Mouse (Mus musculus) heart, embryonic 15.5 days (tissue): ENCODE data around the gene Btbd19. TPM values are rescaled to one million over a fixed set of nuclear protein-coding genes. Genes with fewer than 3 reads are reported as not detected.

ENCODE experiments used
- ATAC-seq: fragments of 200-750 bp; cut with Nextera tagmentation; replicated peaks from 2 replicates; pipeline ENCODE4 v1.8.0; 2017; ENCODE audit warnings: low read depth, moderate TSS enrichment; ENCODE audit not compliant: insufficient number of reproducible peaks, insufficient read depth, low FRiP score
- H3K27ac ChIP-seq: fragments of 300-500 bp; sonication (generic); 2 replicates; pipeline ENCODE4 v1.5.1; 2015; ENCODE audit warnings: mild to moderate bottlenecking, inconsistent platforms
- H3K27me3 ChIP-seq: fragments of 300-500 bp; sonication (generic); 2 replicates; pipeline ENCODE4 v1.6.1; 2015; ENCODE audit warnings: inconsistent platforms
- H3K36me3 ChIP-seq: fragments of 300-500 bp; sonication (generic); 2 replicates; pipeline ENCODE4 v1.6.1; 2015; ENCODE audit warnings: mild to moderate bottlenecking, inconsistent platforms
- H3K4me1 ChIP-seq: fragments of 300-500 bp; sonication (generic); replicated peaks from 2 replicates; pipeline ENCODE4 v1.6.1; 2015; ENCODE audit warnings: inconsistent platforms
- H3K4me2 ChIP-seq: fragments of 300-500 bp; sonication (generic); 2 replicates; pipeline ENCODE4 v1.6.1; 2015; ENCODE audit warnings: inconsistent platforms, mild to moderate bottlenecking, moderate library complexity
- H3K4me3 ChIP-seq: fragments of 300-500 bp; sonication (generic); 2 replicates; pipeline ENCODE4 v1.5.1; 2015; ENCODE audit warnings: mild to moderate bottlenecking, inconsistent platforms
- H3K9ac ChIP-seq: fragments of 300-500 bp; sonication (generic); 2 replicates; pipeline ENCODE4 v1.6.1; 2015; ENCODE audit warnings: mild to moderate bottlenecking, inconsistent platforms
- H3K9me3 ChIP-seq: fragments of 300-500 bp; sonication (generic); replicated peaks from 2 replicates; pipeline ENCODE4 v1.6.1; 2016; ENCODE audit warnings: inconsistent platforms
- WGBS: fragments of 180-500 bp; shearing (Covaris S2); methylation state at CpG from one replicate; pipeline ENCODE4 v1.1.7; 2015; ENCODE audit warnings: mixed read lengths; 5-methylcytosine and 5-hydroxymethylcytosine counted together
- polyA plus RNA-seq: library from polyadenylated mRNA; unstranded; fragments of >200 nt; fragmentation: Nextera tagmentation; extraction: Ambion mirVana; gene quantifications from 2 replicates; pipeline ENCODE4 v1.2.1, GENCODE M21; 2015

Btbd19 gene
- polyA plus RNA-seq, 1 experiment from 2014 or later = 2.3 TPM

DNA sequence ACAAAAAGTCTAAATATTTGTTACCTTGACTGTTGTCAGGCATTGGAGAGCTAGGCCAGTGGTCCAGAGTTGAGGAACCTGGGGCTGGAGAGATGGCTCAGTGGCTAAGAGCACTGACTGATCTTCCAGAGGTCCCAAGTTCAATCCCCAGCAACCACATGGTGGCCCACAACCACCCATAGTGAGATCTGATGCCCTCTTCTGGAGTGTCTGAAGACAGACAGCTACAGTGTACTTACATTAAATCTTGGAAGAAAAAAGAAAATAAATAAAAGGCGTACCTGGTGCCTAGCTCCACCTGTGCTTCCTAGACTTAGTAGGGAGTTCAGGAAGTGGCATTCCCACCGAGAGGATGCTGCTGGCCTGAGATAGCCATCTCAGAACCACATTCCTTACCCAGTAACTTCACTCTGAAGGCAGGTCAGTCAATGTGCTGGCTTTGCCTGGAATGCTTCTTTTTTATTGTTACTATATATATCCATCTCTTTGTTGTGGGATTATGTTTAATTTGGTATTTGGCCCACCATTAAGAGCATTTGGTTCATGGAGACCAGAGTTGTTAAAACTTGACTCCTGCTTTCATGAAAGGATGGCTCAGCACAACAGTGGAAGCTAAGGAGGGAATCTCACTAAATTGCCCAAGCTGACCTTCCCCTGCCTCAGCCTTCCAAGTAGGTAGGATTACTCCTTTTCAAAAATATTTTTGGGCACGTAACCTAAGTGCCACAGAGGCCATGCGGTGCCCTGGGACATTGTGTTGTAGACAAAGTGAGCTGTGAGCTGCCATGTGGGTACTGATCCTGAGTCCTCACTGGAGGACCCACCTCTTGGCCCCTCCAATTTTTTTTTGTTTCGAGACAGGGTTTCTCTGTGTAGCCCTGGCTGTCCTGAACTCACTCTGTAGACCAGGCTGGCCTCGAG lies 24.0 kb upstream of the Btbd19 start:
- peaks cover 24% of the 10 kb centered on the region for H3K4me1 ChIP-seq
- H3K9ac ChIP-seq = no peak overlapping the region
- no peak for ATAC-seq
- no peak overlapping the region for H3K4me3 ChIP-seq
- H3K27ac ChIP-seq = no peak overlapping the region
- H3K9me3 ChIP-seq = no peaks in the 10 kb centered on the region
- no peak overlapping the region for H3K4me2 ChIP-seq
- H3K36me3 ChIP-seq = peaks cover 53% of the 10 kb centered on the region
- no peaks in the 10 kb centered on the region for H3K27me3 ChIP-seq
- 67% methylated on average over 6 of the region's 6 CpGs for WGBS

DNA sequence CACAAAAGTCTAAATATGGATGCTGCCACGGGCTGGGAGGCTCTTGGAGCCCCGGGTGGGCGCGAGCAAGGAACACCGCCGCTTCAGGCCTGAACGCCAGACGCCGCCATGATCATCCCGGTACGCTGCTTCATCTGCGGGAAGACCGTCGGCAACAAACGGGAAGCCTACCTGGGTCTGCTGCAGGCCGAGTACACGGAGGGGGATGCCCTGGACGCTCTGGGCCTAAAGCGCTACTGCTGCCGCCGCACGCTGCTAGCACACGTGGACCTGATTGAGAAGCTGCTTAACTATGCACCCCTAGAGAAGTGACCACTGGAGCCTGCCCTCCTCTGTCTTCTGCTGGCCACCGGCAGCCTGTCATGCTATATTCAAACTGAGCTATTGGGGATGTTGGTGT lies 23.3 kb upstream of the Btbd19 start:
- no peak overlapping the region for H3K4me3 ChIP-seq
- no peaks in the 10 kb centered on the region for H3K9me3 ChIP-seq
- no peaks in the 10 kb centered on the region for H3K27me3 ChIP-seq
- 66% methylated on average over 24 of the region's 24 CpGs for WGBS
- peaks cover 17% of the 10 kb centered on the region for H3K4me1 ChIP-seq
- no peak for ATAC-seq
- H3K36me3 ChIP-seq = peaks cover 45% of the 10 kb centered on the region
- no peak overlapping the region for H3K4me2 ChIP-seq
- no peak overlapping the region for H3K27ac ChIP-seq
- no peak overlapping the region for H3K9ac ChIP-seq

DNA sequence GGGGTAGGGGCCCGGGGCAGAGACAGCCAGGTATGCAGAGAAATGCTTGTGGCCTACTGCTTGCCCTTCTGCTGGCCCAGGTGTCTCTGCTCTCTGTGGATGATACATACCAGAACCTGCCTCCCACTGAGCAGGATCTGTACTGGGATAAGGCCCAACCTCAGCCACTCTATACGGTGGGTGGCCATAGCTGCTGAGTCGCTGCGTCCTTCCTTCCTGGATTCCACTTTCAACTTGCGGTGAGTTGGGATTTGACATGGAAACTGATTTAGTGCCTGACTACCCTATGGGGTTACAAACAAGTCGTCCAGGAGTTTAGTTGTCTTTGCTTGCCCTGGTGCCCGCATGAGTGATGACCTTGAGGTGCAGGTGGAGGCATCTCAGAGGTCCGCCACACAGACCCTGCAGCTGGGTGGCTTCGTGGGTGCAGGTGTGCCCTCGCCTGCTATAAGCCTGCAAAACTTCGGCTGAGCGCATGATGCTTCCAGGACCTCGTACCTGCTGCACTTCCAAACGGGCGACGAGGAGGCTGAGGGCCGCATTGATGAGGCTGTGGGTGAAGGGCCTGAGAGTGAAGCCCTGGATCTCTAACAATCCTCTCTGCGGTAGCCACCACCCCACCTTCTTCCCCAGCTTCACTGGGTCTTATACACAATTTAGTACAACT lies 22.7 kb upstream of the Btbd19 start:
- 76% methylated on average over 18 of the region's 18 CpGs for WGBS

DNA sequence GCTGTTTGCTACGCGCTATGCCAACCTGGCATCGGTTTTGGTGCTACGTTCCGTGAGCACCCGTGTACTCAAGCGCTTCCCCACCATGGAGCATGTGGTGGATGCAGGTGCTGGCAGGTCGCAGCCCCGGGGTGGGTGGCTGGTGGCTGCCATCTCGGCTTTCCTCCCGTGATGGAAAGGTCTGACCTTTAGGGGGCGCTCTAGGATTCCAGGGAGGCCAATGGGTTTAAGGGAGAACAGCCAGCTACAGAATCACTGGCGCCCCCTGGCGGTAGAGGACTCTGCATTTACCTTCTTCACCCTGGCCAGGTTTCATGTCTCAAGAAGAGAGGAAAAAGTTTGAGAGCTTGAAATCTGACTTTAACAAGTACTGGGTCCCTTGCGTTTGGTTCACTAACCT lies 20.7 kb upstream of the Btbd19 start:
- H3K4me2 ChIP-seq = no peak overlapping the region
- H3K27ac ChIP-seq = no peak overlapping the region
- peaks cover 21% of the 10 kb centered on the region for H3K36me3 ChIP-seq
- no peaks in the 10 kb centered on the region for H3K27me3 ChIP-seq
- no peak overlapping the region for H3K4me3 ChIP-seq
- H3K4me1 ChIP-seq = no peaks in the 10 kb centered on the region
- 33% methylated on average over 15 of the region's 15 CpGs for WGBS
- no peak for ATAC-seq
- H3K9me3 ChIP-seq = no peaks in the 10 kb centered on the region
- no peak overlapping the region for H3K9ac ChIP-seq

More for the DNA sequence above, 22.7 kb upstream of the Btbd19 start:
- Histone ChIP-seq H3K36me3 (peaks cover 39% of the 10 kb centered on the region), H3K4me2 (no peak overlapping the region), H3K9me3 (no peaks in the 10 kb centered on the region), H3K4me3 (no peak overlapping the region), H3K4me1 (peaks cover 10% of the 10 kb centered on the region), H3K27me3 (no peaks in the 10 kb centered on the region), H3K9ac (no peak overlapping the region), H3K27ac (no peak overlapping the region)
- no peak for ATAC-seq

DNA sequence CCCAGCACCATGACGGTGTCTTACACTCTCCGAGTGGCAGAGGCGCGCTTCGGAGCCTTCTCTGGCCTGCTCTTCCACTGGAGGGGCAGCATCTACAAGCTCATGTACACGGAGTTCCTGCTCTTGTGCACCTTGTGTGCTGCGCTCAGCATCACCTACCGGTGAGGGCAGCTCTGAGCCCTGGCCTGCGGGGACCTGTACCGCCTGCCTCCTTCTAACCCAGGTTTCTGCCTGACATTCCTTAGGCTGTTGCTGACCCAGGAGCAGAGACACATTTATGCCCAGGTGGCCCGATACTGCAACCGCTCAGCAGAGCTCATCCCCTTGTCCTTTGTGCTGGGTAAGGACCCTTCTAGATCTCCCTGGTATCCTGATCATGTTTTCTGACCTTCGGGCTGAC lies 19.7 kb upstream of the Btbd19 start:
- 90% methylated on average over 13 of the region's 13 CpGs for WGBS
- Histone ChIP-seq H3K4me2 (no peak overlapping the region), H3K27me3 (no peaks in the 10 kb centered on the region; the same call in 1 of the 2 replicates), H3K4me1 (no peaks in the 10 kb centered on the region), H3K27ac (no peak overlapping the region), H3K9ac (no peak overlapping the region), H3K9me3 (no peaks in the 10 kb centered on the region), H3K4me3 (no peak overlapping the region), H3K36me3 (peaks cover 12% of the 10 kb centered on the region)
- ATAC-seq = no peak

DNA sequence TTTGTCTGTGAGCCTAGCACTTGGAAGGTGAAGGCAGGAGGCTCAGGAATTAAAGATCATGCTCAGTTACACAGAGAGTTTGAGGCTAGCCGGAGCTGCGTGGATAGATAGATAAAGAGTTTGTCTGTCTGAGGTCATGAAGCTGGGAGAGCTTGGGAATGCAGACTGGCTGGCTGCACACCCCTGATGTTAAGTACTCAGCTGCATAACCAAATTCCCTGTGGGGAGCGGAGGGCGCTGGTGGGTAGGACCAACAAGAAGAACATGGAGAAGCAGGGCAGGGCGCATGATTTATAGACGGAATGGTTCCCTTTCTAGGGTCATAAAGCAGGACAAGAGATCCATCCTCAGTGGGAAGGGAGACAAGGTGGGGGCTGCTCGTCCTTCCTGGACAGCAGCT lies 17.5 kb upstream of the Btbd19 start:
- Histone ChIP-seq H3K4me3 (no peak overlapping the region), H3K9ac (no peak overlapping the region), H3K9me3 (no peaks in the 10 kb centered on the region), H3K27me3 (no peaks in the 10 kb centered on the region; the same call in 1 of the 2 replicates), H3K27ac (no peak overlapping the region), H3K36me3 (no peaks in the 10 kb centered on the region), H3K4me2 (no peak overlapping the region), H3K4me1 (no peaks in the 10 kb centered on the region)
- no peak for ATAC-seq
- 44% methylated on average over 7 of the region's 7 CpGs for WGBS

DNA sequence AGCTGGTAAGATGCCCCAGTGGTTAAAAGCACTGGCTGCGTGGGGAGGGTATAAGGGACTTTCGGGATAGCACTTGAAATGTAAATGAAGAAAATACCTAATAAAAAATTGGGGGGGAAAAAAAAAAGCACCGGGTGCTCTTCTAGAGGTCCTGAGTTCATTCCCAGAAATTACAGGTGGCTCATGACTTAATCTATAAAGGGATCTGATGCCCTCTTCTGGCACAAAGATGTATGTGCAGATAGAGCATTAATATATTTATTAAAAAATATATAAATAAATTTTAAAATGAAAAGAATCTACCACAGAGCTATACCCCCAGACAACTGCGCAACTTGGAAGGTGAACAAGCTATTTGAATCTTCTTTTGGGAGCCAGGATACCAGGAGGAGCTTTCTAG lies 15.1 kb upstream of the Btbd19 start:
- no peaks in the 10 kb centered on the region; the same call in 1 of the 2 replicates for H3K27me3 ChIP-seq
- no peaks in the 10 kb centered on the region for H3K9me3 ChIP-seq
- no peaks in the 10 kb centered on the region for H3K36me3 ChIP-seq
- no peak overlapping the region for H3K27ac ChIP-seq
- no peak overlapping the region for H3K4me2 ChIP-seq
- 38% methylated on average over 4 of the region's 4 CpGs for WGBS
- H3K9ac ChIP-seq = no peak overlapping the region
- no peak overlapping the region for H3K4me3 ChIP-seq
- H3K4me1 ChIP-seq = no peaks in the 10 kb centered on the region
- no peak for ATAC-seq

DNA sequence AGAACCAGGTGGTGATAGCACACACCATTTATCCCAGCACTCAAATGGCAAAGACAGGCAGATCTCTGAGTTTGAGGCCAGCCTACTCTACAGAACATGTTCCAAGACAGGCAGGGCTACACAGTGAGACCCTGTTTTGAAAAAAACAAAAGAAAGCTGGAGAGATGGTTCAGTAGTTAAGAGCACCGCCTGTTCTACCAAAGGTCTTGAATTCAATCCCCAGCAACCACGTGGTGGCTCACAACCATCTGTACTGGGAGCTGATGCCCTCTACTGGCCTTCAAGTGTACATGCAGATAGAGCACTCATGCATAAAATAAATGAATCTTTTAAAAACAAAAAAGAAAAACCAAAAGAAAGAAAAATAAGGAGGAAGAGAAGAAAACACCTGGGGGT lies 13.7 kb upstream of the Btbd19 start:
- ATAC-seq = no peak
- 11% methylated on average over 2 of the region's 2 CpGs for WGBS
- Histone ChIP-seq H3K9ac (no peak overlapping the region), H3K27ac (no peak overlapping the region), H3K9me3 (no peaks in the 10 kb centered on the region), H3K4me3 (no peak overlapping the region), H3K4me2 (no peak overlapping the region), H3K27me3 (no peaks in the 10 kb centered on the region; the same call in 1 of the 2 replicates), H3K4me1 (peaks cover 2% of the 10 kb centered on the region; the same call in 1 of the 2 replicates), H3K36me3 (no peaks in the 10 kb centered on the region)

DNA sequence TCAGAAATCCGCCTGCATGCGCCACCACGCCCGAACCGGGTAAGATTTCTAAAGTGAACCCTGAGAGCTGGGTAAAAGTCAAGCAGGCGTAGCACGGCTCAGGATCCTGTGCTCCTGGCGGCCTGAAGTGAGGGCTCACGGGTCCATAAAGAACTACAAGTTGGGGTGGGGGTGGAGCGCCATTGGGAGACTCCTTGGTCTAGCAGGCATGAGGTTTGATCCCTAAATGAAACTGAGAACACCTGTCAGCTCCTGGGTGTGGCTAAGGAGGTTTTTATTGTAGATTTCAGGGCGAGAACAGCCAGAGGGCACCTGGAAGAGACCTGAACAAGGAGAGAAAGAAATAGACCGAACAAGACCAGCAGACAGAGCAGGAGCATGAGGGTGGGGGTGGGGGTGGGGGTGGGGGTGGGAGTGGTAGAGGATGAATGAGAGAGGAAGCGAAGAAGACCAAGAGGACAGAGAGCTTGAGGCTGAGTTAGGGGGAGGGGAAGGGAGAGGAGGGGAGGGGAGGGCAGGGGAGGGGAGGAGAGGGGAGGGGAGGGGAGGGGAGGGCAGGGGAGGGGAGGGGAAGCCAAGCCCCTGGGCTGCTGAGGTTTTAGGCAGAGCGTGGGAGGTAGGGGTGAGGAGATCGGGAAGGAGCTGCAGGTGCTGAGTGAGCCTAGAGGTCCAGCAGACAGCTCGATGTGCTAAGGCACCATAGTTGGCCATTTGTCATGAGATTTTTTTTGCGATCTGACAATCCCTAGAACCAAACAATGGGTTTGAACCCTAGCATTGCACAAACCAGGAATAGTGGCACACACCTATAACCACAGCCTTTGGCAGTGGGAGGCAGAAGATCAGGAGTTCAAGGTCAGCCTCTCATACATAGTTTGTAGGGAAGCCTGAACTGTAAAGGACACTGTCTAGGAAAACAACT lies 13.0 kb upstream of the Btbd19 start:
- Histone ChIP-seq H3K4me1 (peaks cover 4% of the 10 kb centered on the region; the same call in 1 of the 2 replicates), H3K36me3 (no peaks in the 10 kb centered on the region), H3K27ac (no peak overlapping the region), H3K9ac (no peak overlapping the region), H3K4me3 (no peak overlapping the region), H3K27me3 (no peaks in the 10 kb centered on the region; the same call in 1 of the 2 replicates), H3K4me2 (no peak overlapping the region), H3K9me3 (no peaks in the 10 kb centered on the region)
- ATAC-seq = no peak
- 59% methylated on average over 16 of the region's 17 CpGs for WGBS

DNA sequence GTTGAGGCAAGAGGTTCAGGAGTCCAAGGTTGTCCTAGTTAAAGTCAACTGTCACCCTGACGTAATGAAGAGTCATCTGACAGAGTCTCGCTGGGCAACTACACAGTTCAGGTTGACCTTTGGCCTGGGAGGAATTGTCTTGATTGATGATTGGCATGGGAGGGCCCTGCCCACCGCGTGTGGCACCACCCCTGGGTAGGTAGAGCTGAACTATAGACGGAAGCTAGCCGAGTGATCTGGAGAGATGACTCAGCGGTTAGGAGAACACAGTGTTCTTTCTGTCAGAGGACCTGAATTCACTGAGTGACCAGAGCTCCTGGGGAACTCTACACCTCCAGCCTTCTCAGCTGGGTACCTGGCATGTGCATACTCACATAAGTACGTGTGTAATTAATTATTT lies 10.5 kb upstream of the Btbd19 start:
- Histone ChIP-seq H3K36me3 (no peaks in the 10 kb centered on the region; the same call in 1 of the 2 replicates), H3K4me3 (no peak overlapping the region)

DNA sequence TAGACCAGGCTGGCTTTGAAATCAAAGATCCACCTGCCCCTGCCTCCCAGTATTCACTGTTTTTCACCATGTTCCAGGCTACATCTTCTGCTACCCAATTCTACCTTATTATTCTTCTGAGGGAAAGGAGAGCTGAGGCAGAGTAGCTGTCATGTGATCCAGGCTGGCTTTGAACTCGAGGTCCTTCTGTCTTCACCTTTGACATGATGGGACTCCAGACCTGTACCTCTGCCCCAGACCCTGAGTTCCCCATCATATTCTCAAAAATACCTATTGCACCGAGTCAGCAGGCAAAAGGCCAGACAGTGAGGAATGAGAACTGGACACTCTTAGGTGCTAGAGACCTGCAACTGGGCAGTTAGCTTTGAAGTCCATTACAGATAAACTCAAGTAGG lies 9.1 kb upstream of the Btbd19 start:
- peak overlapping the region; percentile 98; the same call in 1 of the 2 replicates for H3K4me2 ChIP-seq
- 25% methylated on average over 2 of the region's 2 CpGs for WGBS
- no peak for ATAC-seq
- H3K4me1 ChIP-seq = peaks cover 14% of the 10 kb centered on the region
- H3K36me3 ChIP-seq = no peaks in the 10 kb centered on the region; the same call in 1 of the 2 replicates
- H3K27ac ChIP-seq = no peak overlapping the region
- H3K9me3 ChIP-seq = no peaks in the 10 kb centered on the region
- no peak overlapping the region for H3K9ac ChIP-seq
- H3K27me3 ChIP-seq = peaks cover 26% of the 10 kb centered on the region
- H3K4me3 ChIP-seq = no peak overlapping the region

More for the DNA sequence above, 10.5 kb upstream of the Btbd19 start:
- Histone ChIP-seq H3K9ac (no peak overlapping the region), H3K4me1 (peaks cover 14% of the 10 kb centered on the region), H3K27ac (no peak overlapping the region), H3K4me2 (no peak overlapping the region), H3K9me3 (no peaks in the 10 kb centered on the region), H3K27me3 (peaks cover 22% of the 10 kb centered on the region)
- ATAC-seq = no peak
- WGBS = 34% methylated on average over 8 of the region's 8 CpGs
